Mouse (Mus musculus): ENCODE results near the gene Wfdc15a.

The Wfdc15a gene

DNA sequence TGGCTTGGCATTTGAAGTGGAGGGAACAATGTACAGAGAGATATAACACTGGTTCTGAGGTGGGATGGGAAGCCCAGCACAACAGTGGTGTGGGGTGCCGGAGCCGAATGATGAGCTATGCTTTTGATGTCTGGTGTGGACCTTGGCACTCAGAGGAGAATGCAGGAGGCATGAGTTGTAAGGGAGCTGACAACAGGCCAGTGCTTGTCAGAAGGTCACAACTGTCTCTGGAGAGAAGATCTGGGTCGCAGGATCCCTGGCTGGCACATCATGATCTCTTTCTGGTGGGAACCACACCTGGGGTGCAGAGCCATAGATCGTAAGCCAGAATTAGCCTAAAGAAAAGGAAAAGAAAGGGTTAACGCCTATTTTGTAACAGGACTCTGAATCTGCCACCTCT is 22.1 kb downstream of the Wfdc15a start:
- DNase-seq (ENCODE audit: low read depth, low spot score): no peak

DNA sequence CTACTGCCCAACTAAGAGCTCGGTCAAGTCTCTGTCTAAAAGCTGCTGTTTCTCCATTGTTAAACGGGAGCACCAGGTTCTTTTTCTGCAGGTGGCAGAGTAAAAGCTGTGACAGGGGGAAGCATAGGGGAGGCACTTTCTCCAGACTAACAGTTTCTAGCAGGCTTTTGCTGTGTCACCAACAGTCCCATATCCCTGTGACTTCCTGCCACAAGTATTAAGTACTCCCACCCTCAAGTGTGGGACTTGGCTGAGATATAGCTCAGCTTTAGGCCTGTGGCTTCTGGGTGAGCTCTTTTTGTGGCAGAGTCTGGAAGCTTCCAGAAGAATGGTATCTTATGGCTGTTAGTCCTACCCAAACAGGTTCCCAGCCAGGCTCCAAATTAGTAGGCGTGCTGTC is 24.1 kb downstream of the Wfdc15a start:
- no peak for DNase-seq (ENCODE audit: low read depth, low spot score)

- DNase-seq (ENCODE audit: low read depth, low spot score): no peak
These were observed 25.1 kb downstream of the Wfdc15a start for GRCm38 (mm10) chr2:164174649-164175395.

DNA sequence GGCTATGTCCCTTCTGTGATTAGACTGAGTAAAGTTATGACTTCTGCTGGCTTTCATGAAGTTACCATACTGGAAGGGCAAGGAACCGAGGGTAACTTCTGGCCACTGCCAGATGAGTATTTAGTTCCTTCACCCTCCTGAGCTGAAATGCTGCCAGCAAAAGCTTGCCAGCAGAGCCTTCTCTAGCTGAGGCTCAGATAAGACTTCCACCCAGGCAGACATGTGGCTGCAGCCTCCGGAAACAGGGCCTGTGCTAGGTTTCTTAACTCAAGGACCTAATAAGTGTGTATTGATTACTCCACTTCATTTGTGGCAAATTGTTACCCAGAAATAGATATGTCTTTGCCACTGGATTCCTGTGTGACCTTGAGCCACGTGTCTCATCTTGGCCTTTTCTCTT is 26.5 kb downstream of the Wfdc15a start:
- DNase-seq (ENCODE audit: low read depth, low spot score): no peak

DNA sequence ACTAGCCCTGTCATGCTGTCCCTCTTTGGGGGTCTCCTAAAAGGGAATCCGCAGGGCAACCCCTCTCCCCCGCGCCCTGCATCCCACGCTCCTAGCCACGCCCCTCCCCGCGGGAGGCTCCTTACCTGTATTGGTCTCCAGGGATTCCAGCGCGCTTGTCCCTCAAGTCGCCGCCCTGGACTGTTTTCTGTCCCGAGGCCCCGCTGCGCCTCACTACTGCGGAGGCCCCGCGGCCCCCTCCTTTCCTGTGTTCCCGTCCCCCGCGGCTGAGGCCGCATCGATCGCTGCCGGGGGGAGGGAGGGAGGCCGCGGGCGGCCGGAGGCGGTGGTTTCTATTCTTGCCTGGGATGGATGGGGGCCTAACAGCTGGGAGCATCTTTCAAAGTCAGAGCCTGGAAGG is 29.0 kb downstream of the Wfdc15a start, which contains the start of gene Kcns1:
Kcns1 (minus strand) TSS at position 212 of the 400 bp plus-strand sequence.
- DNase-seq (ENCODE audit: low read depth, low spot score): peak; percentile 51

DNA sequence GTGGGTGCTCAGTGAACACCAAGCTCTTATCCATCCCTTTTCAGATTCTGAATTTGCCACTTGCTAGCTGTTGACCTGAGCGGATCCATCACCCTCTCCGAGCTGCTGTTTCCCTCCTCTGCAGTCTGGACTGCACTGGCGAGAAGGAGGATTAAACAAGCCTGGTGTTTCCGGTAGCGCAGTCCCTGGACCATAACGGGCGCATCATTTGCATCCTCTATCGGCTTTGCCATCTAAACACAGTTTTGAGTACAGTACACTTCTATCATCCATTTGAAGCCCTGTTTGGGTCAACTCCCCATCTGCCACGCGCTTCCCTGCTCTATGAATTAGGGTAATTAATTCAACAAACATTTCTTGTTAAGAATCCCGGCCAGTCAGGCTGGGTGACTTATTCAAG is 29.6 kb downstream of the Wfdc15a start:
- peak; percentile 87 for DNase-seq (ENCODE audit: low read depth, low spot score)

DNA sequence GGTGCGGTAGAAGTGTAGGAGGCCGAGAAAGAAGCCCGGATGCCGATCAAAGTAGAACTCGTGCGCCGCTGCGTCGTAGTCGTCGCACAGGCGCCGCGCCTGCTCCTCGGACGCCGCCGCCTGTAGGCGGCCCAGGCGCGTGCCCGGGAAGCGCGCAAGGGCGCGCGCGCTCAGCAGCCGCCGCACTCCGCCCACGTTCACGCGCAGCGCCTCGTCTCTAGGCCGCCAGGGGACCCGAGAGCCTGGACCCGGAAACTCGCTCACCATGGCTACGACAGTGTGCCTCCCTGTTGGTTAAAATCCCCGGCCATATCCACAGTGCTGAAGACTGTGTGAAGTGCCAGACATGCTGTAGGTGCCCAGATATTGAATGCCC is 31.4 kb downstream of the Wfdc15a start:
- peak; percentile 95 for DNase-seq (ENCODE audit: low read depth, low spot score)

DNA sequence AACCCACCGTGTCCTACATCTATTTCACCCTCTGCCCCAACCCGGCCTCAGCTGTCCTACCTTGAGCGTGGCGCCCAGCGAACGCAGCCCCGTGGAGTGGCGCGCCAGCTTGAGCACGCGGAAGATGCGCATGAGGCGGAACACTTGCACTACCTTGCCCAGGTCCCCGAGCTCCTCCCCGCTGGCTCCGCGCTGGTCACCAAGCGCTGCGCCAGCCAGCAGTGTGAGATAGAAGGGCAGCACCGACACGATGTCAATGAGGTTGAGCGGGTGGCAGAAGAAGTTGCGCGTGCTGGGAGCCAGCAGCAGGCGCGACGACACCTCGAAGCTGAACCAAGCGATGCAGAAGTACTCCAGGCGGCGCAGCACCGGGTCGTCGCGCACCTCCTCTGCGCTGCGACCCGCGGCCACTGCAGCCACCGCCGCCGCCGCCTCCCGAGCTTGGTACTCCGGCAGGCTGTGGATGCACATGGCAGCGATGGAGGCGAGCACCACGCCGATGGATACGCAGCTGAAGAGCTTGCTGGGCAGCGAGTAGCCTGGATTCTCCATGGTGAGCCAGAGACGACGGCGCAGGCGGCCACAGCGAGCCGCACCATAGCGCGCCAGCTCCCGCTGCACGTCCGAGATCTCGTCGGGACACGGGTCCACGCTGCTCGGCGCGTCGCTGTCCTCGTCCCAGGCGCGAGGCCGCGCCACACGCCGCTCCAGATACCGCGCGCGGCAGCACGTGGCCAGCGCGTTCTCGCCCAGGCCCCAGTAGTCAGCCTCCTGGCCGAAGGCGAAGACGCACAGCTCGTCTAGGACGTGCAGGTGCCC is 32.0 kb downstream of the Wfdc15a start:
- peak; percentile 85 for DNase-seq (ENCODE audit: low read depth, low spot score)

DNA sequence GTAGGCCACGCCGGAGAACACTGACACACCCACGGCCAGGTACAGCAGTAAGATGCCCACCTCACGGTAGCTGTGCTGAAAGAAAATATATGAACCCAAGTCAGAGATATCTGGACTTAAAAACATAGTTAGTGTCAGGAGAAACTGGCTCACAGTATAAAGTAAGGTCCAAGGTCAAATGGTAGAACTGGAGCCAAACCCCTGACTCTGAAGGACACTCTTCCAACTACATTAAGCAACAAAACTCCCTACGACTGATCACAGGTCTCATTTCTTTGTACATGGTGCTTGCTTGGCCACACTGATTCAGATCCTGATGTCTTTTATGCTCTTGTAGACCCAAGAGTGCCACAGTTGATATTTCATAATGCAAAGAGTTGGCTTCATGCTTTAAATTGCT is 35.0 kb downstream of the Wfdc15a start:
- DNase-seq (ENCODE audit: low read depth, low spot score): no peak

GRCm38 (mm10) chr2:164161515-164162055 is 38.3 kb downstream of the Wfdc15a start:
- DNase-seq (ENCODE audit: low read depth, low spot score): no peak

DNA sequence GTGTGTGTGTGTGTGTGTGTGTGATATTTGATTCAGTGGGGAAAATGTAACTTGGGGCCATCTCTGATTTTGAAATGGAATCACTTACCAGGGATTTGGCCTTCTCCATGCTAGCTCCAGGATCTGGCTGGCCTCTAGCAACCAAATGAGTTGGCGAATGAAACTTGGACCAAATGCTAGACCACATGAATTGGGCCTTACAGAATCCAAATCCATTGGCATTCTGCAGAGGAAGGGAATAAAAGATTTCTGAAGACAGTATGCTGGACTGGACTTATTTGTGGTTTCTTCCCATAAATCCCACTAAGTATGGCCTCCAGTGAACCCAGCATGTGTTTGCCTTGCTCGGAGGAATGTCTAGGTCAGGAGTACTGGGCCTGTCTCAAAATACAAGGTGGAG is 41.1 kb downstream of the Wfdc15a start:
- DNase-seq (ENCODE audit: low read depth, low spot score): no peak

GRCm38 (mm10) chr2:164156158-164156557 is 43.8 kb downstream of the Wfdc15a start:
- DNase-seq (ENCODE audit: low read depth, low spot score): no peak

GRCm38 (mm10) chr2:164154007-164154406 is 45.9 kb downstream of the Wfdc15a start:
- DNase-seq (ENCODE audit: low read depth, low spot score): no peak

DNA sequence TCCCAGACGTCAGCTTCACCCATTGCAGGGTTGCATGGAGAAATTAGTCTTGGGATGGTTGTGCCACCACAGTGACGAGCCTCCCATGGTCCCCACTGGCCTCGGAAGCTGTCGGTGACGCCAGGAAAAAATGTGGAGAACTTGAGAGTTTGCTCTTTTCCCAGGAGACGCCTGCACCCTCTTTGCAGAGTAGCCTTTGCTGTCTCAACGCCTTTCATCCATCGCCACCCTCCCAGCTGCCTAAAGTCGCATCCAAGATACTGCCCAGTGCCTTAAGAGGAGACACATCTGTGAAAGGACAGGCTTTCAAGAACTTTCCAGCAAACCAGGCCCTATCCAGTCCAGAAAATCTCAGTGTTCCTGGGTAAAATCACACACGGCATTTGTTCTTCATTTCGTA is 47.6 kb downstream of the Wfdc15a start:
- no peak for DNase-seq (ENCODE audit: low read depth, low spot score)

DNA sequence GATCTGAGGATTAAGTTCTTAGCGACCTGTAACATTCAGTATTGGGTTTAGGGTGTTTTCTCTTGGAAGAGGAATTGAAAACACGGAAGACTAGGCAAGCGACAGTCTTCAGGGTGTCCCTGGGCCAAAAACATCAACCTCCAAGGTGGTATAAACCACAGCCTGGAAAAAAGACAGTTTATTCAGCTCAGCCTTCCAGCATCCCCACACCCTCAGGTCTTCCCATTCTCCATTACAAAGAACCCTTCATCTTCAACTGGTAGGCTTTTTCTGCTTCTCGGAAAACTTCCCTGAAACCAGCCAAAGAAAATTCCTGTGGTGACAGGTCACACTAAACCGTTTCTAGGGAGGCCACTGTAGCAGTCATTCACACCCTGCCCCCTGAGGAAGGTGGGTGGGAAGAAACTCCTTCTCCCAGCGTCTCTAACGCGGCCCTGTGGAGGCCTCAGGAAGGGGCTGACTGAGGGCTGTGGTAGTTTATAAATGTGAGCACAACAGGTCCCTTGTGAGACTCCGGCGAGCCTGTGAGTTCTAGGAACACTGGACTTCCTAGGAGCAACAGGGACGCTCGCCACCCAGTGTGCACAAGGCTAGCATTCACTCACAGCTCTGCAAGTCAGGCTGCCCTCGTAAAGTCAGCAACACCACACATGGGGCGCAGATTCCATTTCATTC is 49.7 kb downstream of the Wfdc15a start:
- DNase-seq (ENCODE audit: low read depth, low spot score): no peak

All from A20 (cell line).